Mouse (Mus musculus): ENCODE measurements around the gene Gcnt7.

Gene Gcnt7

GRCm38 (mm10) chr2:172404239-172404638, 54.2 kb downstream of the Gcnt7 start:
- DNase-seq (ENCODE audit: low spot score in 2 of 2), result no peak

- no peak for DNase-seq (ENCODE audit: low spot score in 2 of 2)
Measured at GRCm38 (mm10) chr2:172401116-172401825, 57.1 kb downstream of the Gcnt7 start.

Data from cerebellum, postnatal 4 days (tissue).